Mouse (Mus musculus) lung, postnatal 4 days (tissue): Measurements from ENCODE around the gene Pfkfb3.
"Not testable (repeated sequence)": the region's sequence is repeated elsewhere in the genome, so short reads cannot be mapped to it uniquely, and the experiment has no call there.

Experiments
- DNase-seq, 2 experiments: peaks; one replicate each; pipeline ENCODE4 v3.0.0; 2021

Gene Pfkfb3

DNA sequence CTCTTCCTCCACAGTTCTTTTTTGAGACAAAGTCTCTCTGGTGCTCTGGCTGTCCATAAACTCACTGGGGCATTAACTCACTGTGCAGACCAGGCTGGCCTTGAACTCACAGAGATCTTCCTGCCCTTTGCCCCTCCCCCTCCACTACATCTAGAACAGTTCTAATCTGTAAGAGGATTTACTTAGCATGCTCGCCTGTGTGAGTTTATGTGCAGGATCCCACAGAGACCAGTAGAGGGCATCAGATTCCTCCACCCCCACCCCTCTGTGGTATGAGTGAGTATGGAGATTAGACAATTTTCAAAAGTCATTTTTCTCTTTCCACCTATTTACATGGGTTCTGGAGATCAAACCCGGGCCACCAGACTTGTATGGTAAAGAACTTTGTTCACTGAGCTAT is 6.3 kb downstream of the Pfkfb3 start:
- peak in 1 of 2 experiments; percentile 28 for DNase-seq

DNA sequence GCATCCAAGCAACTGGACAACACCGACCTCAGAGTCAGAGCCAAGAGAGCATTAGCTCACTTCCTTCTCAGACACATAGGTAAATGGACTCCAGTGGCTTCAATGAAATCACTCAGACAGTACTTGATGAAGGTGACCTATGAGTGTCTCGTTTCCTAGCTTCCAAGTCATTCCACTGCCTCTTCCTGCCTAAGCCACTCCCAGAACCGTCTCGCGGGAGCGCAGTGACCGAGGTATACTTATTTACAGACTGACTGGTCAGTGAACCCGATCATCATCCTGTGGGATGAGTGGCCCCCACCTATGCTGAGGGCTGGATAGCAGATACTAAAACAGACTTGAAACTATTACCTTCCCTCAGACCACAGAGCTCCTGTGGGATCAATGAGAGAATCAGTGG is 7.8 kb downstream of the Pfkfb3 start:
- DNase-seq: no peak

DNA sequence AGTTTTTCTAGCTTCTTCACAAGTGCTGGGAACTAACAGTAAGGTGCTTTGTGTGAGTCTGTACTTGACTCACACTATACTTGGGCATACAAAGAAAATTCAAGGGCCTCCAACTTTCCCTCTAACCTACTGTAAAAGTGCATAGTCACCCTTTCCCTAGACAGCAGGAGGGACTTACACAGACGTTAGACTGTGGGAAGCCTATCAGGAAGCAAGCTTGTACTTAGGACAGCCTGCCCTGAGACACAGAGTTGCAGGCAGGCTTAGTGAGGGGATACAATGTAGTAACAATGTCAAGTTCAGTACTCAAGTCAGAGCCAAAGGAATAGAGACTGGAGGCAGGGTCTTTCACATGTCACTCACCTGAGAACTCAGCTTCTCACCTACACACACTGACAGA is 8.5 kb downstream of the Pfkfb3 start:
- no peak for DNase-seq

- no peak for DNase-seq
Measured at GRCm38 (mm10) chr2:11544342-11544741, 9.5 kb downstream of the Pfkfb3 start.

- DNase-seq: no peak
Measured at GRCm38 (mm10) chr2:11543158-11543557, 10.7 kb downstream of the Pfkfb3 start.

DNA sequence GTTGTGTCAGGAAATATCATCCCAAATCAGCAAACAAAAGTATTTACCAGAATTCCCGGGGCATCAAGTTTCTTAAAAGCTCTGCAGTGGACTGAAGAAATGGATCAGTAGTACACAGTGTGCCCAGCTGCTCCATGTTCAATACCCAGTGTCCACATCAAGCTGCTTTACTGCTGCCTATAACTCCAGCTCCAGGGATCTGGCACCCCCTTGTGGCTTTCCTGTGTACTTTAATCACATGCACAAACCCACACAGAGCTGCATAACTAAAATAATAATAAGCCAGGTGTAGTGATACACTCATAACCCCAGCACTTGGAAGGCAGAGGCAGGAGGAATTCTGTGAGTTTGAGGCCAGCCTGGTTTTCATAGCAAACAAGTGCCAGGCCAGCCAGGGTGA is 11.2 kb downstream of the Pfkfb3 start:
- DNase-seq: peak; percentile 70 to 83

DNA sequence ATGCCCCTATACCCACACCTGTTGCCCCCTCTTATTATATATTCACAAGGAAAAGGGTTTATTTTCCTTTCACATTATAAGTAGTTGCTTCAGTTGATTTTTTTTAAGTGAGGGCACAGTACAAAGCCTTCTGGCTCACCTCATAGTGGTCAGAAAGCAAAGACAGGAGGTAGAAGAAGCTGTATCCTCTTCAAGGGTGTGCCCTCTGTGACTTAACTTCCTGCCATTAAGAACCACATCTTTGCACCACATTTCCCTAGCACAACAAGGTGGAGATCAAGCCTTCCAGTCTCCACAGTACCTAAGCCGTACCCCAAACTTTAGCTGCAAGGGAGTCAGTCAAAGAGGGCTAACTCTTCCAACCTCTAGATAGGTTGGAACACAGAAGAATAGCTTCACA is 11.8 kb downstream of the Pfkfb3 start:
- DNase-seq: no peak

DNA sequence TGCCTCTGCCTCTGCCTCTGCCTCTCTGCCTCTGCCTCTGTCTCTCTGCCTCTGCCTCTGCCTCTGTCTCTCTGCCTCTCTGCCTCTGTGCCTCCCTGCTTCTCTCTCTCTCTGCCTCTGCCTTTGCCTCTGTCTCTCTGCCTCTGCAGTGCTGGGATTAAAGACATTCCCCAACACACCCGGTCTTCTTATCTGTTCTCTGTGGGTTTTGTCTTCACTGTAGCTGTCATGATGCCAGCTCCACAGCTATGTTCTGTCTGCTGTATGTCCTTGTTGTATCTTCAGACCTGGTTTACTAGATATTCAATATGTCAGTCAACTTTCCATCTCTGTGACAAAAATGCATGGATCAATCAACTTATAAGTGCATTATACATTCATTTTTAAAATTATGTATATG is 12.3 kb downstream of the Pfkfb3 start:
- DNase-seq: not testable (repeated sequence)

- DNase-seq: no peak
Measured at GRCm38 (mm10) chr2:11535966-11536365, 17.9 kb downstream of the Pfkfb3 start.

DNA sequence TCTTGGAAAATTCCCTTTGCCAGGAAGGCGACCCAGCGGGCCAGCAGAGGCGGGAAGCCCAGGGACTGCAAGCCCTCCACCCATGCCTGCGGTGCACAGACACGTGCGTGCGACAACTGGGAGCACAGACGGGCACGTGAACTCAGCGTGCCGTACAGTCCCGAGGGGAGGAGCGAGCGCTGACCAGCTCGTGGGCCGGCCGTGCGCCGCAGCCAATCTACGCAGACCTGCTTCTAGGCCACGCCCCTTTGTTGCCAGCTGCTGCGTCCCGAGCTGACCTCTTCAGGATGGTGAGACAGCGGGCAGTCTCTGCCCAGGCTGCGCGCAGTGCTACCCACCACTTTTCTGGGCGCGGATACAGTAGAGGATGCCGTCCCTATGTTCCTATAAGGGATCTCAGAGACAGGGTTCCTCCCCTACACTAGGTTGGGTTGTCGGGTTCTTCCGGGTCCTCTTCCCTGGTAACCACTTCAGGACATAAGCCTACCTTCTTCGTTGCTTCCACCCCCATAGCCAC is 18.4 kb downstream of the Pfkfb3 start:
- DNase-seq: peak; percentile 96 to 98

GRCm38 (mm10) chr2:11534826-11535225 is 19.1 kb downstream of the Pfkfb3 start:
- peak; percentile 49 to 69 for DNase-seq

DNA sequence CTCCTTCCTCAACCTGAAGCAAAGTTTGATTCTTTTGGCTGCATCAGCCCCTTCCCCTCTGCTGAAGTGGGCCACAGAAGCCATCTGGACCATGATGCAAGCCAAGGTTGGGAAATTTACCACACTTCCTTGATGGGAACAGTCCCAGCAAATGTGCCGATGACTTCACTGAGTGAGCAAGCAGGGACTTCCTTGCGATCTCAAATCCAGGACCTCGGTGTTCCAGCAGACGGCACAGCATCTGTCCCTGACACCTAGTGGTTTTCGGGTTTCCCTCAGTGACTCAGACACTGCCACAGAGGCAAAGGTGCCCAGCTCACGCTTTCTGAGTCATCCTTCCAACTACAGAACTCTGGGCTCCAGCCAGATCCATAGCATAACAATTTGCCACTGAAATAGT is 23.8 kb downstream of the Pfkfb3 start:
- DNase-seq: peak; percentile 34 to 49

DNA sequence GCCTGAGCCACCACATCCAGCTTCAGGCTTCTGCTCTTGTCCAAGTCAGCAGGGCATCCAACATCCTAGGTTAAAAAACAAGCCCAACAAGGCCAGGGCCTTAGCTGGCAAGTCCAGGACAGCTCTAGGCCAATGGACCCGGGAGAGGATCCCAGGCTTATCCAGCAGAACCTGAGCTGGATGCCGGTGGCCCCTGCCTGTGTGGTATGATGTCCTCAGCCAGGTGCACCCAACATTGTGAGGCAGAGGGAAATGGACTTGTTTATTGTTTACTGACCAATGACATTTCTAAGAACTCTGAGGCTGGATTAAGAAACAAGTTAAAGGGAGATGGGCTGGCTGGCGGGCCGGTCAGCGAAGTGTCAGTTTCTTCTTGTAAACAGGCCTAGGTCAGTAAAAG is 27.8 kb downstream of the Pfkfb3 start:
- no peak for DNase-seq

GRCm38 (mm10) chr2:11524736-11525135 is 29.1 kb downstream of the Pfkfb3 start:
- DNase-seq: peak in 1 of 2 experiments; percentile 37

DNA sequence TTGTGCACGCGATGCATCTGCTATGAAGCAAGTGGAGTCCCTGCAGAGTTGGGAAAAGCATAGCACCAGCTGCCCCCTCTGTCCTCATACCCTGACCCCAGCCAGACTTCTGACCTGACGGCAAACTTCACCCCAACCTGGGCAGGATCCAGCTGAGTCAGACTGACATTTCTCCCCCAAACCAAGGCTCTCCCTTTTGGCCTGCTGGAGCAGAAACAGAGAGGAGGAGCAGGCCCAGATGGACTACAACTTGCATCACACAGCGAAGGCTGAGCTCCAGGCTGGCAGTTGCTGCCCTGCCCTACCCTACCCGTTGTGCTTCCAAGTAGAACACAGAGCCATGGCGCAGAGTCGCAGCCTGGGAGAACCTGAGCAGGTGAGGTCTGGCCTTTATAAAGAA is 32.1 kb downstream of the Pfkfb3 start:
- peak in 1 of 2 experiments; percentile 38 for DNase-seq

DNA sequence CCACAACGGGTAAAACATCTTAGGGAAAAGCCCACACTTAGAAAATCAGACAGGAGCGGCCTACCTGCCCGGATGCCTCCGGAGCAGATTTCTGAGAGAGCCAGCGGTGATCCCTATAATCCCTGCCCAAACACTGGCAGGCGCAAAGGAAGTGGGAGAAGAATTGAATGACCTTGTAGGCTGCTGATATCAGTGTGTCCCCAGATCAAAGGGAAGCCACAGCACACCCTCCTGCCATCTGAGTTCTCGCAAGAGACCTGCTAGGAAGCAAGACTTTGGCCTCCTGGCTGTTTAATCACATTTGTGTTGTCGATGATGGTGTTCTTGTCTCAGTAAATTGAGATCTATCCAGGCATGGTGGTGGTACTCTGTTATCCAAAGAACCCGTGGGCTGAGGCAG is 33.1 kb downstream of the Pfkfb3 start:
- no peak for DNase-seq

DNA sequence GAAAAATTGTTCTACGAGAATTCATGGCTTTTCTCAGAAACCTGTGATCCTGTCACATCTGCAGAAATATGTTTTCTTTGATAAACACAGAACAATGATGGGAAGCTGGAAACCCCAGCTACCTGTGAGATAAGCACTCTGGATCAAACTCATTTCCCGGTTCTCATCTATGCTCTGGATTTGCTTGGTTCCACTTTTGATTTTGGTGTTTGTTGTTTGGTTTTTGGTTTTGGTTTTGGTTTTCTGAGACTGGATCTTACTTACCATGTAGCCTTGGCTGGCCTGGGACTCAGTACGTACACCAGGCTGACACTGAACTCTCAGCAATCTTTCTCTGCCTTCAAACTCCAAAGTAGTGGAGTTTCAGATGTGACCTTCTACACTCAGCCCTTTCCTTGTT is 38.0 kb downstream of the Pfkfb3 start:
- no peak for DNase-seq

DNA sequence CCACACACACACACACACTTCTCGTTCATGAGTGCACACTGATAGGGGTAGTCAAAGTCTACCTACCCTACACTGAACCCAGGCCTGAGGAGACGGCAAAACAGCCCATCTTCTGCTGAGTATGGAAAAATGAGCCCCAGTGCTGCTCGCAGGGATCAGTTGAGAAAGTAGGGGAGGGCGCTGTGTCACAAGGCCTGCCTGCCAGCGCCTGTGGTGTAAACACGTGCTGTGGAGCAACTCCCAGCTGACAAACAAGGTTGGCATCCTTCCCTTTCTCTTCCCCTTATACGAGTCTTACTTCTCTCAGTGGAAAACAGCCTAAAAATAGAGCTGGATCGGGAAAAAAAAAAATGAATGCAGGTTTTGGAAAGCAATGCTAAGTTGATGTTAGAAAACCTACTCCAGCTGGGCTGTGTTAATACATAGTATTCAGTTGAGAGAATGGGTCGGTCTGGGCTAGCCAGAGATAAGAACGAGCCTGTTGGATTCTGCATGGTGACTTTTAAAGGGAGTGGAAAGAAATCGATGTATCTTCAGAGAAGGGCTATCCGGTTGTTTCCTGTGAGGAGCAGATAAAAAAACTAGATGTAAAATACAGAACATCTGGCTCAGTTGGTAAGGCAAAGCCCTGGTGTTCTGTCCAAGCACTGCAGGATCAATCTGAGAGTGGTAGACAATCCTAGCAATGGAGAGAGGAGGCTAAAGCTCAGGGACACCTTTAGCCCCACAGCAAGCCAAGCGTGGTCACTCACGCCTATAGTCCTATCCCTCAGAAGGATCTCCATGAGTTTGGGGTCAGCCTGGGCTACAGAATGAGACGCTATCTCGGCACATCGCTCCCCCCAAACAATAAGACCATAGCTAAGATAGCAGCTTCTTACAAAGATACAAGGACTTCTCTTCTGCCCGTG is 40.6 kb downstream of the Pfkfb3 start:
- DNase-seq: peak; percentile 72 to 89

GRCm38 (mm10) chr2:11512127-11512526 is 41.8 kb downstream of the Pfkfb3 start:
- no peak for DNase-seq

DNA sequence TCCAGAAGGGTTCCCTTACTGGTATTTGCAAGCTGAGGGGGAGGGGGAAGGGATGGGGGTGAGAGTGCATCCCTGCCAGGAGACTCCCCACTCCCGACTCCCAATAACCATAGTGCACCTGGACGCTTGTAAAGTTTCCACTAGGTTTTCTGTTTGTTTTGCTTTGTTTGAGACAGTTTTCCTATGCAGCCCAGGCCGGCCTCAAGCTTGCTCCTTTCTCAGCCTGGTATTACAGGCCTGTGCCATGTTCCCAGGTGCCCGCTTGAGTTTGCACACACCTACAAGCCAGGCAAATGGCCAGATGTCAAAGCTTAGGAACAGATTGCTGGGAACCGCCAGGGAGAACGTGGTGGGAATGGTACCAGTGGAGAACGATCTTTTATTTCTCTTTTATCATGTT is 50.1 kb downstream of the Pfkfb3 start:
- no peak for DNase-seq

- peak; percentile 77 to 88 for DNase-seq
Measured at GRCm38 (mm10) chr2:11502901-11503431, 50.9 kb downstream of the Pfkfb3 start.

- DNase-seq: no peak
Measured at GRCm38 (mm10) chr2:11502255-11502765, 51.6 kb downstream of the Pfkfb3 start.

GRCm38 (mm10) chr2:11501301-11502254 is 52.3 kb downstream of the Pfkfb3 start:
- DNase-seq: peak; percentile 95 to 96
